Mouse (Mus musculus) C2C12 (cell line): ENCODE measurements around the gene Olfr1122. TPM values are rescaled to one million over a fixed set of nuclear protein-coding genes. Genes with fewer than 3 reads are reported as not detected.

ENCODE experiments used
- H3K27me3 ChIP-seq: one replicate; pipeline ENCODE4 v1.6.1; 2011; ENCODE audit not compliant: control insufficient read depth, insufficient read depth, insufficient read length
- H3K36me3 ChIP-seq: one replicate; pipeline ENCODE4 v1.6.1; 2011; ENCODE audit not compliant: control insufficient read depth, insufficient read depth
- H3K4me3 ChIP-seq: one replicate; pipeline ENCODE4 v1.5.1; 2011; ENCODE audit warnings: mild to moderate bottlenecking, control low read depth; ENCODE audit not compliant: poor library complexity, insufficient read depth, severe bottlenecking
- H3K79me2 ChIP-seq: one replicate; pipeline ENCODE4 v1.6.1; 2011; ENCODE audit not compliant: control insufficient read depth, insufficient read depth
- H3K79me3 ChIP-seq: one replicate; pipeline ENCODE4 v1.6.1; 2011; ENCODE audit warnings: low read depth, control low read depth
- H3ac ChIP-seq: one replicate; pipeline ENCODE3; 2011; ENCODE audit warnings: low read depth; ENCODE audit not compliant: control insufficient read depth, insufficient read length
- CEBPB ChIP-seq: IDR thresholded peaks from one replicate; pipeline ENCODE4 v1.6.1; 2011; ENCODE audit warnings: low read depth, mild to moderate bottlenecking, control low read depth, moderate library complexity
- CTCF ChIP-seq: IDR thresholded peaks from one replicate; pipeline ENCODE4 v1.5.1; 2011; ENCODE audit not compliant: control insufficient read depth, insufficient read depth, insufficient read length
- FOSL1 ChIP-seq: IDR thresholded peaks from one replicate; pipeline ENCODE4 v1.8.0; 2011; ENCODE audit warnings: mild to moderate bottlenecking, low read length; ENCODE audit not compliant: poor library complexity, insufficient read depth, severe bottlenecking
- MAX ChIP-seq: IDR thresholded peaks from one replicate; pipeline ENCODE4 v1.6.1; 2011; ENCODE audit warnings: mild to moderate bottlenecking, control low read depth
- MYOD1 ChIP-seq: IDR thresholded peaks from one replicate; pipeline ENCODE4 v1.6.1; 2011; ENCODE audit warnings: low read depth; ENCODE audit not compliant: control insufficient read depth, insufficient read length
- MYOG ChIP-seq: IDR thresholded peaks from one replicate; pipeline ENCODE4 v1.6.1; 2011; ENCODE audit not compliant: control insufficient read depth, insufficient read length; ENCODE audit errors: extremely low read depth
- USF1 ChIP-seq: IDR thresholded peaks from one replicate; pipeline ENCODE4 v1.6.1; 2011; ENCODE audit warnings: low read depth, mild to moderate bottlenecking, control low read depth, moderate library complexity
- polyA plus RNA-seq: library from polyadenylated mRNA; unstranded; fragments of >200 nt; fragmentation: generic; extraction: Trizol; gene quantifications from one replicate; pipeline ENCODE4 v1.2.1, GENCODE M21; 2012; ENCODE audit warnings: missing spikeins

Olfr1122 gene
- polyA plus RNA-seq, 1 experiment: not detected

DNA sequence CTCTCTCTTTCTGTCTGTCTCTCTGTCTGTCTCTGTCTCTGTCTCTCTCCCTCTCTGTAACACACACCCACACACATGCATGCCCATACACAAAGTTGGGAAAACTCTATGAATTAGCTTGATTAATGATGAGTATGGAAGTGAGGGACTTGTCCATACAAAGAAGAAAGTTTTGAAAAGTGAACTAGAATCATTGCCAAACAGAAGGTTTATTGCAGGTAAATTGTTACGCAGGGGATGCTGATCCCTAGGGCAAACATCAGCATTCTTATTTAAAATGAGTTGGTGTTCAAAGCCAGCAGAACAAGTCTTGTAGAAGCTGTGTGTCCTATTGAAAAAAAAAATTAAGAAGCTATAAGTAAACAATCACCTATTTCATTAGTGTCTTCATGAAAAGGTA, 30.7 kb downstream of the Olfr1122 start, which contains the start of gene Olfr1123:
TSS of gene Olfr1123 (plus strand) at position 301 of the 400 bp plus-strand sequence.
- Histone ChIP-seq H3K79me3 (no peaks in the 10 kb centered on the region), H3ac (no peak within 1 kb of the TSS), H3K79me2 (no peaks in the 10 kb centered on the region), H3K36me3 (no peaks in the 10 kb centered on the region), H3K27me3 (no peaks in the 10 kb centered on the region), H3K4me3 (no peak within 1 kb of the TSS)
- no peak for TF ChIP-seq USF1
- no peak for TF ChIP-seq MYOG
- TF ChIP-seq MAX: no peak
- no peak for TF ChIP-seq CEBPB
- TF ChIP-seq CTCF: no peak
- TF ChIP-seq MYOD1: no peak
- TF ChIP-seq FOSL1: no peak

DNA sequence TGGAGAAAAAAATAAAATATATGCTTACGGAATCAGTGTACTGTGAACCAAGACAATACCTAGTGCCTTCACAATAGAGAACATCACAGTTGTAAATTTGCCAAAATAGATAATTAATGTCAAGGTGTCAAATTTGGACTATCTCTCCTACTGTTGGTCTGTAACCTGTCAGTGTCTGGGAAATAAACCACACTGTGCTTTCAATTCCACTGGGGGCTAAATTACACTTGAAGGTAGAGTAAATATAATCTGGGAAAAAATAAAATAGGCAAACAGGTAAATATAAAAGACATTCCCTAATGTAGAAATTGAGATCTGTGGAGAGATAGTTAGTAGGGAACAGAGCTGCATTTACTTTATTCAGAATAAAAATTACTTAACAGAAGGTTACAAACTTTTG, 44.3 kb downstream of the Olfr1122 start, which contains the start of gene Olfr1124:
TSS of gene Olfr1124 (plus strand) at position 301 of the 400 bp plus-strand sequence.
- H3K79me3 ChIP-seq: no peaks in the 10 kb centered on the region
- no peaks in the 10 kb centered on the region for H3K36me3 ChIP-seq
- H3K4me3 ChIP-seq: no peak within 1 kb of the TSS
- H3ac ChIP-seq: no peak within 1 kb of the TSS
- TF ChIP-seq FOSL1 (no peak), MYOD1 (no peak), MAX (no peak), CEBPB (no peak), MYOG (no peak), CTCF (no peak), USF1 (no peak)
- no peaks in the 10 kb centered on the region for H3K79me2 ChIP-seq
- H3K27me3 ChIP-seq: no peaks in the 10 kb centered on the region

DNA sequence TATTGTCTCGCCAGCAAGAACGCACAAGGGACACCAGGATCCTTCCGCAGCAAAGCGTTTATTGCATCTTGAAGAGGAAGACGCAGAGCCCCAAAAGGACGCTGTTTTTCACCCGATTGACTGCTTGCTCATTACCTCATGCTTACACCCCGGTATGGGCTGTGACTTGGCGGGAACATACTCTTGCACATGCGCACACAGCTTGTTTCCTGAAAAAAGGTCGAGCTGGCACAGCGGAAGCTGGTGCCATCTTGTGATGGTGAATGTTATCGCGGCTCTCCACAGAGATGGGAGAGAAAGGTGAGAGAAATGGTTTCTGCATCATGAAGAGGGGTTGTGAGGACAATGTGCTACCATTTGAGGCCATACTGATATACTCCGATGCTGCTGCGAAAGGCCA, 52.1 kb downstream of the Olfr1122 start:
- Histone ChIP-seq H3ac (no peak overlapping the region), H3K79me3 (no peaks in the 10 kb centered on the region), H3K36me3 (no peaks in the 10 kb centered on the region), H3K27me3 (no peaks in the 10 kb centered on the region), H3K4me3 (no peak overlapping the region), H3K79me2 (no peaks in the 10 kb centered on the region)
- TF ChIP-seq FOSL1 (no peak), MYOD1 (no peak), MAX (no peak), CTCF (no peak), USF1 (no peak), CEBPB (no peak), MYOG (no peak)

Other genes with a start within 250 kb of the Olfr1122 start
- gene Olfr1110, start 245.5 kb upstream of the Olfr1122 start, polyA plus RNA-seq: not detected
- not detected for gene Olfr1111, start 233.2 kb upstream of the Olfr1122 start, polyA plus RNA-seq
- not detected for gene Olfr1112, start 198.1 kb upstream of the Olfr1122 start, polyA plus RNA-seq
- not detected for gene Olfr1113, start 176.9 kb upstream of the Olfr1122 start, polyA plus RNA-seq
- gene Olfr1115, start 137.8 kb upstream of the Olfr1122 start, polyA plus RNA-seq: not detected
- not detected for gene Olfr1116, start 118.3 kb upstream of the Olfr1122 start, polyA plus RNA-seq
- gene Olfr1118, start 78.3 kb upstream of the Olfr1122 start, polyA plus RNA-seq: not detected
- not detected for gene Olfr1120, start 31.0 kb upstream of the Olfr1122 start, polyA plus RNA-seq
- gene Olfr1121, start 16.0 kb upstream of the Olfr1122 start, polyA plus RNA-seq: not detected
- not detected for gene Olfr1123, start 30.8 kb downstream of the Olfr1122 start, polyA plus RNA-seq
- not detected for gene Olfr1124, start 44.4 kb downstream of the Olfr1122 start, polyA plus RNA-seq
- gene Olfr1126, start 68.1 kb downstream of the Olfr1122 start, polyA plus RNA-seq: not detected
- not detected for gene Pramel7, start 111.2 kb downstream of the Olfr1122 start, polyA plus RNA-seq
- gene Pramel6, start 120.7 kb downstream of the Olfr1122 start, polyA plus RNA-seq: not detected
- gene Olfr153, start 145.9 kb downstream of the Olfr1122 start, polyA plus RNA-seq: not detected
- not detected for gene Olfr1128, start 159.7 kb downstream of the Olfr1122 start, polyA plus RNA-seq
- gene Olfr1129, start 188.1 kb downstream of the Olfr1122 start, polyA plus RNA-seq: not detected
- not detected for gene Olfr1130, start 220.4 kb downstream of the Olfr1122 start, polyA plus RNA-seq
- gene Olfr1131, start 241.3 kb downstream of the Olfr1122 start, polyA plus RNA-seq: not detected